ENCODE assay signal across 1 mouse cellular context in genomic region chr1:120293803-120294202, GRCm38 (mm10).
TF ChIP-seq lines count a peak whose summit lies in the region.

No protein-coding gene starts in this region.

TF ChIP-seq in MEL, 35 proteins besides CTCF, POLR2A, EP300 and RAD21 (continued from another document):
- TF ChIP-seq USF1 (IDR thresholded peaks at IDR 0.05; ENCODE audit: low read depth, low read length) (no peak), ZNF384 (IDR thresholded peaks at IDR 0.05; ENCODE audit: low read depth, low read length) (no peak)
TF ChIP-seq in MEL: peak in this region for 9.
